In the genomic region with DNA sequence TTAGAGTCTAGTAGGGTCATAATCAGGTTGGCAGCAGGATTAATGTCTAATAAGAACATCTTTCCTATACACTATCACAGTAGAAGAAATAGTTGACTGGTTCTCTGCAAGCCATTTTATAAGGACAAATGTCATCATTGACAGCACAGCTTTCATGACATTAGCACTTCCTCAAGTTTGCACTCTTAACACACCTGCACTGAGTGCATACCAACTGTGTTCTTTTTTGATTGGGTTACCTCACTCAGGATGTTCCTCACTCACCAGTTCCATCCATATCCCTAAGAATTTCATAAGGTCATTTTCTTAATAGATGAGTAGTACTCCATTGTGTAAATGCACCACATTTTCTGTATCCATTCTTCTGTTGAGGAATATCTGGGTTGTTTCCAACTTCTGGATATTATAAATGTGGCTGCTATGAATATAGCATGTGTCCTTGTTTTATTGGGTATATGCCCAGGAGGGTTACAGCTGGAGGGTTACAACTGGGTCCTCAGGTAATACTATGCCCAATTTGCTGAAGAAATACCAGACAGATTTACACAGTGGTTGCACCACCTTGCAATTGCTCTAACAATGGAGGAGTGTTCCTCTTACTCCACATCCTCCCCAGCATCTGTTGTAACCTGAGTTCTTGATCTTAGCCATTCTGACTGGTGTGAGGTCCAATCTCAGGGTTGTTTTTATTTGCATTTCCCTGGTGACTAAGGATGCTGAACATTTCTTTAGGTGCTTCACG, we compare ENCODE assay signal across 19 mouse cellular contexts.
DNase-seq lines count a peak whose midpoint lies in the region; ATAC-seq and TF ChIP-seq lines count a peak whose summit lies in the region.
"Had no signal": no experiment of that assay in that cellular context is flagged by ENCODE, and none has a peak within 500 bp of the region (broad histone marks: within the 10 kb centered on the region; RNA-seq: fewer than 3 reads in every experiment).

No protein-coding gene starts in this region.

- H3K4me1 ChIP-seq in heart, embryonic 11.5 days (ENCODE audit: control insufficient read depth, insufficient read depth, low read length), result no peaks in the 10 kb centered on the region
- H3K4me1 ChIP-seq in liver, postnatal 0 days (ENCODE audit: insufficient read depth), result no peaks in the 10 kb centered on the region
- H3K4me1 ChIP-seq: embryonic facial prominence, embryonic 10.5 days; embryonic facial prominence, embryonic 12.5 days; forebrain, embryonic 13.5 days; forebrain, embryonic 15.5 days had no signal

- H3K27ac ChIP-seq in heart, embryonic 11.5 days (ENCODE audit: low read depth, low read length), result no peak overlapping the region
- H3K27ac ChIP-seq in liver, postnatal 0 days (ENCODE audit: low read depth), result no peak overlapping the region
- H3K27ac ChIP-seq: embryonic facial prominence, embryonic 10.5 days; embryonic facial prominence, embryonic 12.5 days; forebrain, embryonic 13.5 days; forebrain, embryonic 15.5 days had no signal

- H3K9me3 ChIP-seq in heart, embryonic 11.5 days (replicated peaks; ENCODE audit: control insufficient read depth, low read length), result no peaks in the 10 kb centered on the region
- no peaks in the 10 kb centered on the region for H3K9me3 ChIP-seq in liver, postnatal 0 days (ENCODE audit: low read length)
- H3K9me3 ChIP-seq: embryonic facial prominence, embryonic 10.5 days; embryonic facial prominence, embryonic 12.5 days; forebrain, embryonic 13.5 days; forebrain, embryonic 15.5 days had no signal

- no peak; the same call in 1 of the 2 replicates for TF ChIP-seq EP300 in liver, postnatal 0 days (IDR thresholded peaks at IDR 0.05; ENCODE audit: low read depth)

- H3K27me3 ChIP-seq in heart, embryonic 11.5 days (ENCODE audit: control insufficient read depth, insufficient read depth, low read length), result no peaks in the 10 kb centered on the region
- no peaks in the 10 kb centered on the region for H3K27me3 ChIP-seq in liver, postnatal 0 days (ENCODE audit: insufficient read depth, low read length)
- H3K27me3 ChIP-seq: embryonic facial prominence, embryonic 12.5 days; forebrain, embryonic 13.5 days; forebrain, embryonic 15.5 days had no signal

- 76% methylated on average over 1 of the region's 1 CpGs for WGBS in heart, embryonic 11.5 days (ENCODE audit: insufficient replicate concordance)
- WGBS in liver, postnatal 0 days (ENCODE audit: insufficient replicate concordance), result 52% methylated on average over 1 of the region's 1 CpGs

- no peak overlapping the region for H3K4me3 ChIP-seq in heart, embryonic 11.5 days (ENCODE audit: low read depth, low read length)
- no peak overlapping the region for H3K4me3 ChIP-seq in liver, postnatal 0 days (ENCODE audit: low read depth, low read length)
- H3K4me3 ChIP-seq: embryonic facial prominence, embryonic 10.5 days; embryonic facial prominence, embryonic 12.5 days; forebrain, embryonic 13.5 days; forebrain, embryonic 15.5 days had no signal

- no peak overlapping the region for H3K9ac ChIP-seq in heart, embryonic 11.5 days (ENCODE audit: low read depth, low read length)
- no peak overlapping the region for H3K9ac ChIP-seq in liver, postnatal 0 days (replicated peaks)
- H3K9ac ChIP-seq: embryonic facial prominence, embryonic 12.5 days; forebrain, embryonic 13.5 days; forebrain, embryonic 15.5 days; forebrain, postnatal 0 days had no signal

- ATAC-seq in heart, embryonic 11.5 days (replicated peaks; ENCODE audit: insufficient number of reproducible peaks, low FRiP score, low TSS enrichment), result no peak
- peak; percentile 67 for ATAC-seq in liver, postnatal 0 days
- peak; percentile 31; the same call in 1 of the 2 replicates for ATAC-seq in megakaryocyte progenitor cell, adult 5-6 weeks (replicated peaks; ENCODE audit: poor library complexity)
- ATAC-seq: forebrain, embryonic 13.5 days; forebrain, embryonic 15.5 days; forebrain, postnatal 0 days had no signal

- H3K36me3 ChIP-seq in heart, embryonic 11.5 days (ENCODE audit: control insufficient read depth, insufficient read depth, low read length), result no peaks in the 10 kb centered on the region
- no peaks in the 10 kb centered on the region for H3K36me3 ChIP-seq in liver, postnatal 0 days (replicated peaks; ENCODE audit: insufficient read depth, low read length)
- H3K36me3 ChIP-seq: embryonic facial prominence, embryonic 10.5 days; embryonic facial prominence, embryonic 12.5 days; forebrain, embryonic 15.5 days had no signal

- peak; percentile 19 for DNase-seq in heart, adult 11 months
- no peak for DNase-seq in liver, postnatal 0 days
- DNase-seq in liver, result no peak
- DNase-seq in gastrocnemius, adult 8-10 months (ENCODE audit: low spot score in 2 of 2), result no peak
- DNase-seq: adrenal gland, adult 2 months; adrenal gland, postnatal 10 days; adrenal gland, postnatal 25 days; cerebellum, adult 11 months; cerebellum, adult 18-20 months; cerebellum, adult 8-10 months; cerebellum, postnatal 10 days; cerebellum, postnatal 25 days; forebrain, postnatal 0 days had no signal

- no peak overlapping the region for H3K4me2 ChIP-seq in heart, embryonic 11.5 days
- no peak overlapping the region for H3K4me2 ChIP-seq in liver, postnatal 0 days (ENCODE audit: low read depth, low read length)
- H3K4me2 ChIP-seq: embryonic facial prominence, embryonic 12.5 days; forebrain, embryonic 13.5 days; forebrain, embryonic 15.5 days had no signal

- no peak for TF ChIP-seq CTCF in liver, postnatal 0 days (IDR thresholded peaks at IDR 0.05; ENCODE audit: low read depth)
